Mouse (Mus musculus): Measurements from ENCODE around the gene Scly. TPM values are rescaled to one million over a fixed set of nuclear protein-coding genes. Genes with fewer than 3 reads are reported as not detected.

The Scly gene
- total RNA-seq, 4 experiments from 2014 or later: 21.8 to 24.6 (median 22.2) TPM

DNA sequence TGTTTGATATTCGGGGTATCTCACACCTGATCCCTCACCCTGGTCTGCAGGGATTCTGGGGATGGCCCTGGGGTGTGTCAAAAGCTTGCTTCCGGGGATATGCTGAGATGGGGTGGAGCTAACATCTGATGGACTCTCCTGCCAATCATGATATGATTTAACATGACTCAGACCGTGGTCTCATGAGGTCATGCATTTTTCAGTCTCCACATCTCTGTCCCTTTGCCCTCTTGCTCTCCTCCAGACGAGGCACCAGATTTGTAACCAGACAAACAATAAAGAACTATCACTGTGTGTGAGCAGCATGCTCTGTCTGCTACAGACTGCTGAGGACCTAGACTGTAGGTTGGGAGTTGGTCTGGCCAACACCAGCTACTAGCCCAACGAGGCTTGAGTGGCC, 64.0 kb downstream of the Scly start:
- no peak for DNase-seq (ENCODE audit: low spot score in 2 of 2)

DNA sequence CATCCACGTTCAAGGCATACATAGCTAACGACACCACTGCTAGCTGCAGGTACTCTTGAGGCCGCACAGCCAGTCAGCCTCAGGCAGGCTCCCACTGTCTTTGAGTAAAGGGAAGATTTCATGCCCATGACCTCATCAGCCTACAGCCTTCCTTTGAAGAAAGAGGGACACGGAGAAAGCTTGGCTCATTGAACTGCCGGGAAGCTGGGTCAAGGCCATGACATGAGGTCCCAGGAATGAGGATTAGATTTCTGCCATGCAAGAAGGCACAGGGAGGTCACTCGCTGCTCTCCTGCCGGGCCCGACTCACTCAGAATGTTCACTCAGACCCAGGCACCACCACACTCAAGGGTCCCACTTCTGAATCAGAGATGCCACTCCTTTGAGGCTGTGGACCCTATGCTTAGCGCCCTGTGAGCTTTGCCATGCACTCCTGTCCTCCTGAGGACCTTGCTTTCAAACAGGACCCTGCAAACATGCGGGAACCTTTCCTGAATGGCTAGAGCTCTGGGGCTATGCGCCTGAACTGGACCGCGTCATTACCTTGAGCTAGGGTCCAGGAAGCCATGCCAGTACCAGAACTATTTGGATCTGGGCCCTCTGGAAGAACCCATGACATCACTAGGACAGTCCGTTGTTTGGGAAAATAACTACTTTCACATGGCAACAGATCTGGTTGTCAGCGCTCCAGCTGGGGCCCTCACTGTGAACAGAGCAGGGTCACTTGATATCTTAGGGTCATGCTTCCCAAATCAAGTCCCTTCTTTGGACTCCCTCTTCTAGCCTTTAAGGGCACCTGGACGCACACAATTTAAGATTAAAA, 66.9 kb downstream of the Scly start:
- DNase-seq (ENCODE audit: low spot score in 2 of 2): no peak

DNA sequence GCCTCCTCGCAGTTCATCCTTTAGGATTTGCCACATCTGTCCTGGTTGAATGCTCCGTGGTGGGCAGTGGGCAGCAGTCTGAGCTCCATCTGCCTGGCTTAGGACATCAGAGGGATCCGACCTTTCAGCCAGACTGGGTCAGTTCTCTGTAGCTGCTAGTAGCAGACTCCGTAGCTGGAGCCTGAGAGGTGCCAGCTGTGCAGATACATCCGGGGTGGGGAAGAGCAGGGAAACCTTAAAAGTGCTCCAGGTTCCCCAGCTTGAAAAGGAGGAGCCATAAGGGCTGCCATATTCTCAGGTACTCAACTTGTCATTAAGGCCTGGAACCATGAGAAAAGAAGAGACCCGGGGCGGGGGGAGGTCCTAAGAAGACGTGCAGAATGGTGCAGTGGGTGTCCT, 67.7 kb downstream of the Scly start:
- DNase-seq (ENCODE audit: low spot score in 2 of 2): no peak

DNA sequence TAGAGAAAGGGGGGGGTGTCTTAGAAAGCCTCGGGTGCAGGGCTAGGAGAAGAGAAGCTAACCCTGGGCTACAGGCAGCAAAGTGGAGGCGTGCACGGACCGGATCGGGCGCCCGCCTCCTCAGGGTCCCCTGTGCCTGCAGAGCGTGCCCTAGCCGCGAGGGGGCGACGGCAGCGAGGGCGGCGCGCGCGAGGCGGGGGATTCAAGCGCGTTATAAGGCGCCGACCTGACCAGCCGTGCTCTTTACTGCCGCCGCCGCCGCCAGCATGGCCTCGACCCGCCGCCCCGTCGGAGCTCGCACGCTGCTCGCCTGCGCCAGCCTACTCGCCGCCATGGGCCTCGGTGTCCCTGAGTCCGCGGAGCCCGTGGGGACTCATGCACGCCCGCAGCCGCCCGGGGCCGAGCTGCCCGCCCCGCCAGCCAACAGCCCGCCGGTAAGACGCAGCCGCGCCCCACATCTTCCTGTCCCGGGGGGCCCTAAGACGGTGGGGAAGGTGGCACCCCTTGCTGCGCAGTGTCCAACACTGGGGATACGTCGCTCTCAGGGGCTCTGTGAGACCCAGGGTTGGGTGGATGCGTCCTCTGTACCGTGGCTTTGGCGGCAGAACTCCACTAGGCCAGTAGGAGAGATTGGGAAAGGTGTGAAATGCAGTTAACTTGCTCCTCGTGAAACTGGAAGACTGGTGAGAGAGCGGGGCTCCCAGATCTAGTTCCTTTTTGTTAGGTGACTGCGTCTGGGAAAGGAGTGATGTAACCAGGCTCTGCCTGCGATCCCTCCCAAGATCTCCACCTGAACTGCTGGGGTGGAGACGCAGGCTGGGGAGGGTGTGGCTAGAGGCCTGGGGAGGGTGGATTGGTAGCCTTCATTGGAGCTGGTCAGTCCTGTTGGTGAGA, 68.3 kb downstream of the Scly start, which contains the start of gene Erfe:
Gene Erfe (plus strand): TSS at position 216 of the 894 bp plus-strand sequence.
- DNase-seq (ENCODE audit: low spot score in 2 of 2): no peak

DNA sequence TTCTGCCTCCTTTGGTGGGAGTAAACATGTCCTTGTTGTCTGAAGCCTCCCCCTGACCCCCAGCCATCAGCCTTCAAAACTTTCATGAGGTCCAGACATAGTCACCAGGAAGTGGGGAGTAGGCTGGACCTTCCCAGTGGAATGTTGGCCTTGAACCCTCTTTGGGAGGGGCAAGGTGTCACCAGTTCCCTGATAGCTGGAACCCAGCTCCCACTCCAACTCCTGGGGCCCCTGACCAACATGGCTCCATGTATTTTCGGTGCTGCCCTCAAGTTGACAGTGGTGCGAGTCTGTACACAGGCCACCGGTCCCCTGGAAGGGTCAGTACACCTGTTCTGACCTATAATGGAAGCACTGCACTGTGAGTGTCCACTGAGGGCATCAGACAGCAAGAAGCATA, 69.2 kb downstream of the Scly start:
- DNase-seq (ENCODE audit: low spot score in 2 of 2): no peak

DNA sequence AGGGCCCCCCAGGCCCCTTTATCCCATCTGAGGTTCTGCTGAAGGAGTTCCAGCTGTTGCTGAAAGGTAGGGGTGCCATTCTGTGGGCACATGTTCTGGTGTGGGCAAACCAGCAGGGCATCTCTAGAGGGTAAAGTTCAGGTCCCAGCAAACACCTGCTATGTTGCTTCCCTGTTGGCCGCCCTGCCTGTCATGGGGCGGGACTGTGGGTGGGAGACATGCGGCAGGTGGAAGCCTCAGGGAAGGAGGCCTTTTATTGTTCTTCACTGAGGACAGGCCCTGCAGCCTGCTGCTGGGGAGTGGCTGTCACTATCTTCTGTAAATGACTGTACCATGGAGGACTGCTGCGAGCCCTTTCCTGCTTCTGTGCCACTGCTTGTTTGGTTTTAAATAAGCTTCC, 71.3 kb downstream of the Scly start:
- no peak for DNase-seq (ENCODE audit: low spot score in 2 of 2)

DNA sequence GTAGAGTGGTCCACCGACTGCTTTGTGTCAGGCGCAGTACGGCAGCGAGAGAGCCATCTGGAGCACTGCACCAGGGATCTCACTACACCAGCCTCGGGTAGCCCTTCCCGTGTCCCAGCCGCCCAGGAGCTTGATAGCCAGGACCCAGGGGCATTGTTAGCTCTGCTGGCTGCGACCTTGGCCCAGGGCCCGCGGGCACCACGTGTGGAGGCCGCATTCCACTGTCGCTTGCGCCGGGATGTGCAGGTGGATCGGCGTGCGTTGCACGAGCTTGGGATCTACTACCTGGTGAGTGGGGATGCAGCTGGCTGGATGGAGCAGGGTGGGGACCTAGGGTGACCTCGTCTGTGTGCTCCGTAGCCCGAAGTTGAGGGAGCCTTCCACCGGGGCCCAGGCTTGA, 71.9 kb downstream of the Scly start:
- no peak for DNase-seq (ENCODE audit: low spot score in 2 of 2)

Other genes starting within 250 kb of the Scly start
- gene Rbm44, start 153.2 kb upstream of the Scly start, total RNA-seq (2022): under 1 TPM in 1 of 4 experiments, not detected in 3; 0.23 TPM
- gene Ramp1, start 118.5 kb upstream of the Scly start, total RNA-seq (2022): 10 to 100 TPM; 55.1 to 62.5 (median 56.6) TPM
- 10 to 100 TPM; 48.0 to 48.9 (median 48.6) TPM for gene Ube2f, start 48.0 kb upstream of the Scly start, total RNA-seq (2022)
- under 1 TPM in 1 of 4 experiments, not detected in 3; 0.16 TPM for gene Espnl, start 23.7 kb downstream of the Scly start, total RNA-seq (2022)
- not detected for gene Klhl30, start 52.7 kb downstream of the Scly start, total RNA-seq (2022)
- gene Erfe, start 68.1 kb downstream of the Scly start, total RNA-seq (2022): not detected
- gene Ilkap, start 100.5 kb downstream of the Scly start, total RNA-seq (2022): 10 to 100 TPM; 58.7 to 73.1 (median 64.3) TPM
- 10 to 100 TPM; 15.0 to 20.8 (median 16.2) TPM for gene Hes6, start 115.7 kb downstream of the Scly start, total RNA-seq (2022)
- gene Per2, start 161.0 kb downstream of the Scly start, total RNA-seq (2022): 10 to 100 TPM; 20.4 to 37.6 (median 30.4) TPM
- 10 to 100 TPM; 13.3 to 14.6 (median 13.8) TPM for gene Traf3ip1, start 196.3 kb downstream of the Scly start, total RNA-seq (2022)
- gene Asb1, start 242.2 kb downstream of the Scly start, total RNA-seq (2022): 10 to 100 TPM; 34.7 to 38.2 (median 36.4) TPM

All from layer of hippocampus, adult 8-10 months (tissue).